Mouse (Mus musculus) C2C12 (cell line): ENCODE data around the gene Srrd. TPM values are rescaled to one million over a fixed set of nuclear protein-coding genes. Genes with fewer than 3 reads are reported as not detected.

Experiments
- H3K27me3 ChIP-seq: one replicate; pipeline ENCODE4 v1.6.1; 2011; ENCODE audit not compliant: control insufficient read depth, insufficient read depth, insufficient read length
- H3K36me3 ChIP-seq: one replicate; pipeline ENCODE4 v1.6.1; 2011; ENCODE audit not compliant: control insufficient read depth, insufficient read depth
- H3K4me3 ChIP-seq: one replicate; pipeline ENCODE4 v1.5.1; 2011; ENCODE audit warnings: mild to moderate bottlenecking, control low read depth; ENCODE audit not compliant: poor library complexity, insufficient read depth, severe bottlenecking
- H3K79me2 ChIP-seq: one replicate; pipeline ENCODE4 v1.6.1; 2011; ENCODE audit not compliant: control insufficient read depth, insufficient read depth
- H3K79me3 ChIP-seq: one replicate; pipeline ENCODE4 v1.6.1; 2011; ENCODE audit warnings: low read depth, control low read depth
- H3ac ChIP-seq: one replicate; pipeline ENCODE3; 2011; ENCODE audit warnings: low read depth; ENCODE audit not compliant: control insufficient read depth, insufficient read length
- CEBPB ChIP-seq: IDR thresholded peaks from one replicate; pipeline ENCODE4 v1.6.1; 2011; ENCODE audit warnings: low read depth, mild to moderate bottlenecking, control low read depth, moderate library complexity
- CTCF ChIP-seq: IDR thresholded peaks from one replicate; pipeline ENCODE4 v1.5.1; 2011; ENCODE audit not compliant: control insufficient read depth, insufficient read depth, insufficient read length
- FOSL1 ChIP-seq: IDR thresholded peaks from one replicate; pipeline ENCODE4 v1.8.0; 2011; ENCODE audit warnings: mild to moderate bottlenecking, low read length; ENCODE audit not compliant: poor library complexity, insufficient read depth, severe bottlenecking
- MAX ChIP-seq: IDR thresholded peaks from one replicate; pipeline ENCODE4 v1.6.1; 2011; ENCODE audit warnings: mild to moderate bottlenecking, control low read depth
- MYOD1 ChIP-seq: IDR thresholded peaks from one replicate; pipeline ENCODE4 v1.6.1; 2011; ENCODE audit warnings: low read depth; ENCODE audit not compliant: control insufficient read depth, insufficient read length
- MYOG ChIP-seq: IDR thresholded peaks from one replicate; pipeline ENCODE4 v1.6.1; 2011; ENCODE audit not compliant: control insufficient read depth, insufficient read length; ENCODE audit errors: extremely low read depth
- USF1 ChIP-seq: IDR thresholded peaks from one replicate; pipeline ENCODE4 v1.6.1; 2011; ENCODE audit warnings: low read depth, mild to moderate bottlenecking, control low read depth, moderate library complexity
- polyA plus RNA-seq: library from polyadenylated mRNA; unstranded; fragments of >200 nt; fragmentation: generic; extraction: Trizol; gene quantifications from one replicate; pipeline ENCODE4 v1.2.1, GENCODE M21; 2012; ENCODE audit warnings: missing spikeins

The Srrd gene
- polyA plus RNA-seq, 1 experiment: 26.2 TPM

DNA sequence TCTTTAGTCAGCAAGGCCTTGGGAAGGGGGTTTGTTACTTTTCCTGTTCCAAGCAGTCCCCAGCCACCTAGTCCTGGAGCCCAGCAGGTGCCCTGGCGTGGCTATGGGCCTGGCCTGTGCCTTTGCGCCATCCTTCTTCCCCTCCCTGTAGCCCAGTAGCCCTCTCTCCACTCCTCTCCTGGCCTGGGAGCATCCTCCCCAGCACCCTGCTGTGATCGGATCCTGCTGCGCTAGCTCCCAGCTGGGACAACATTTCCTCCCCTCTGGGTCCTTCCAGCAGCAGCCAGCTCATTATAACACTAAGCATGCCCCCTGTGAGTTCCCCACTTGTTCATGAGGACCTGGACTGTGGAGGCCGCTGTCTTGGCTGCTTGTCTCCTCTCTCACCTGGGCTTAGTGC lies 37.0 kb downstream of the Srrd start:
- H3ac ChIP-seq: no peak overlapping the region
- H3K79me2 ChIP-seq: peaks cover 64% of the 10 kb centered on the region
- peaks cover 37% of the 10 kb centered on the region for H3K79me3 ChIP-seq
- no peaks in the 10 kb centered on the region for H3K27me3 ChIP-seq
- TF ChIP-seq USF1 (no peak), MYOD1 (no peak), FOSL1 (no peak), CEBPB (no peak), MAX (no peak), MYOG (no peak), CTCF (no peak)
- H3K36me3 ChIP-seq: peaks cover 84% of the 10 kb centered on the region
- no peak overlapping the region for H3K4me3 ChIP-seq

DNA sequence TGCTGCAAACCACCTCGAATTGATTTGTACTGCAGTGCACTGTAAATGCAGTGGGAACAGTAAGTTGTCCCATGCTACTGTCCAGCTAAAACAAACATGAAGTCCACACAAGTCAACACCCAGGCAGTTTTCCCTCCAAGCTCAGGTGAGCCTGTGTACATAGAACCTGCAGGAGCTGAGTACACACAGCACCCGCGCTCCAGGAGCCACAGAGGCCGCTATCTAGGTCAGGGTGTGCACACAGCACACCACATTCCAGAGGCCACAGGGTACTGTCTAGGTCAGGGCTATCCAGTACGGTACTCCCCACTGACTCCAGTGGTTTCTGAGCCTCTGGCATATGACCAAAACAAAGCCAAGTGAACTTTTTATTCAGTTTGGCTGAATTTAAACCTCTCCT lies 40.5 kb downstream of the Srrd start:
- Histone ChIP-seq H3K79me3 (peaks cover 71% of the 10 kb centered on the region), H3K36me3 (peaks cover 73% of the 10 kb centered on the region), H3K4me3 (no peak overlapping the region), H3K27me3 (no peaks in the 10 kb centered on the region), H3ac (no peak overlapping the region), H3K79me2 (peaks cover 93% of the 10 kb centered on the region)
- no peak for TF ChIP-seq MAX
- no peak for TF ChIP-seq CTCF
- TF ChIP-seq MYOG: no peak
- no peak for TF ChIP-seq USF1
- no peak for TF ChIP-seq CEBPB
- no peak for TF ChIP-seq MYOD1
- no peak for TF ChIP-seq FOSL1

DNA sequence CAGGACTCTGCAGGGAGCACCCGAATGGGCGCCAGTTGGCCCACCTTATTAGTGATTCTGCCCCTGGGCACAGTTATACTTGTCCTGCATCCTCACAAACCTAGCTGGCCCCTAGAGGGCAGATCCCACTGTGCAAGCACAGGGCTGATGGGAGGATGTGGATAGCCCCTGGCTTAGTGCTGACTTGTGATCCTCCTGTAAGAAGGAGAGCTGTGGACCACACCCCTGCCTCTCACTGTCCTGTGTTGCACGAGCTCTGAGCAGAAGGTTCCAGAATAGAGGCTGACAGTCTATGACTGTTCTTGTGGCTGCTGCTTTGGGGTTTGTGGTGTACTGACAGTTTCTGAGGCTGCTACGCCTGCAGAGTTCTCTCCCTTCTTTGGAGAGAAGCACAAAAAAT lies 41.1 kb downstream of the Srrd start:
- Histone ChIP-seq H3K79me3 (peaks cover 74% of the 10 kb centered on the region), H3K36me3 (peaks cover 71% of the 10 kb centered on the region), H3K79me2 (peaks cover 99% of the 10 kb centered on the region), H3K4me3 (no peak overlapping the region), H3K27me3 (no peaks in the 10 kb centered on the region), H3ac (no peak overlapping the region)
- TF ChIP-seq MYOG (no peak), MAX (no peak), CTCF (no peak)

DNA sequence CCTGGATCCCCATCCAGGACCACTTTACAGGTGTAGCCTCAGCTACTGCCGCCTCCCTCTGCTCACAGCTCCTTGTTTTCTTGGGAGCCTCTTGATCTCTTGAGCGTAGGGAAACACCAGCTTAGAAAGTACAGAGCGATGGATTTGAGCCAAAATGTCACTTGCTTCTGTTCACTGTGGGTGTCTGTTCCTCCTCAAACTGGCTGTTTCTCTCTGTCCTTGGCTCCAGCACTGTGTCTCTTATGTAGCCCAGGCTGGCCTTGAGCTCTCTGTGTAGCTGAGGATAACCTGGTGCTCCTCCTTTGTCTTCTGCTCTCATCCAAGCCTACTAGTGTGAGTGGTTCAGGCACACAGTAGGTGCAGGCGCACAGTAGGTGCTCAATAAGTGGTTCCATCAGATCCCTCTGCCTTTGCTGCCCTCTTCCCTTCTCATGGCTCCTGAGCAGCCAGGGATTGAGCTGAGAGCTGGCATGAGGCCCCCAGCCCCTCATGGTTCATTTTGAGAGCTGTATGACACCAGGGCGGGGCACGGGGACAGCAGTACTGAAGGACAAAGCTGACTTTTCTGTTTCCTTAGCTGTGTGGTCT lies 42.0 kb downstream of the Srrd start:
- Histone ChIP-seq H3K36me3 (peaks cover 62% of the 10 kb centered on the region), H3K27me3 (no peaks in the 10 kb centered on the region), H3K79me2 (peaks cover 99% of the 10 kb centered on the region), H3ac (no peak overlapping the region), H3K4me3 (no peak overlapping the region), H3K79me3 (peaks cover 80% of the 10 kb centered on the region)
- TF ChIP-seq CEBPB: no peak
- no peak for TF ChIP-seq MAX
- no peak for TF ChIP-seq USF1
- TF ChIP-seq FOSL1: no peak
- no peak for TF ChIP-seq MYOD1
- no peak for TF ChIP-seq MYOG
- no peak for TF ChIP-seq CTCF

DNA sequence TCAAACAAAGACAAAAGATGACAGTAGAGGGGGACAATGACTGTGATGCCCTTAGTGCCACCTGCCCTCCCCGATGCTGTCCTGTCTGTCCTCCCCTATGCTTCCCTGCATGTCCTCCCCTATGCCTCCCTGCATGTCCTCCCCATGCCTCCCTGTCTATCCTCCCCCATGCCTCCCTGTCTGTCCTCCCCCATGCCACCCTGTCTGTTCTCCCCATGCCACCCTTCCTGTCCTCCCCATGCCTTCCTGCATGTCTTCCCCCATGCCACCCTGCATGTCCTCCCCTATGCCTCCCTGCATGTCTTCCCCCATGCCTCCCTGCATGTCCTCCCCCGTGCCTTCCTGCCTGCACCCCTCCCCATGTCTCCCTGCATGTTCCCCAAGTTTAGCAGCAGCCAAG lies 42.7 kb downstream of the Srrd start:
- Histone ChIP-seq H3ac (no peak overlapping the region), H3K4me3 (no peak overlapping the region), H3K27me3 (no peaks in the 10 kb centered on the region), H3K36me3 (peaks cover 56% of the 10 kb centered on the region), H3K79me2 (peaks cover 99% of the 10 kb centered on the region), H3K79me3 (peaks cover 85% of the 10 kb centered on the region)
- TF ChIP-seq CEBPB: no peak
- no peak for TF ChIP-seq MYOD1
- no peak for TF ChIP-seq FOSL1
- TF ChIP-seq CTCF: no peak
- TF ChIP-seq MAX: no peak
- no peak for TF ChIP-seq USF1

DNA sequence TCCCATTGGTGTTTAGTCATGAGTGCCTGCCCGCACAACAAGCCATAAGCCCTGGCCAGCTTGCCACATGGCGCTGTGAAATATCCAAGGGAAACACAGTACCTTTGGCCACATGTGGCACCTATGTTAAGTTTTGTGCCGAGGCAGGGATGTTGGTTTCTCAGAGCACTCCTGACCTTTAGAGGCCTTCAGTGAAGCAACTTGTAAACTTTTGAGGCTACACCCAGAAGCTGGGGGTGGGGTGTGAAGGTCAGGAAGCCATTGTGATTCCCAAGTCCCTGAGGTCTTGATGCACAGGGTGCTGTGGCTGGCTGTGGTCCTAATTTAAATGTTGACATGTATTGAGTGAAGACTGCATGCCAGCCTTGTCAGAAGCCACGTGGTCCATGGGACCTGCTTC lies 43.4 kb downstream of the Srrd start:
- TF ChIP-seq MYOG (no peak), FOSL1 (no peak), CEBPB (no peak), USF1 (no peak), MYOD1 (no peak), CTCF (no peak), MAX (no peak)
- peaks cover 99% of the 10 kb centered on the region for H3K79me2 ChIP-seq
- no peak overlapping the region for H3K4me3 ChIP-seq
- H3K79me3 ChIP-seq: peaks cover 86% of the 10 kb centered on the region
- H3ac ChIP-seq: no peak overlapping the region
- H3K27me3 ChIP-seq: no peaks in the 10 kb centered on the region
- peaks cover 49% of the 10 kb centered on the region for H3K36me3 ChIP-seq
